Mouse (Mus musculus) brain, embryonic 18.5 days (tissue): ENCODE measurements around the gene Fancf.

ENCODE experiments used
- DNase-seq: peaks from one replicate; pipeline ENCODE4 v3.0.0-alpha.2; 2012; ENCODE audit warnings: low read depth, low spot score

Gene Fancf

GRCm38 (mm10) chr7:51862097-51862492, at the start of gene Fancf:
Gene Fancf, minus strand, starts transcription at chr7:51862267.
- DNase-seq, result peak; percentile 89

GRCm38 (mm10) chr7:51899066-51899465, 37.0 kb upstream of the Fancf start:
- no peak for DNase-seq

GRCm38 (mm10) chr7:51894939-51895338, 32.9 kb upstream of the Fancf start:
- DNase-seq, result no peak

- no peak for DNase-seq
Observed at GRCm38 (mm10) chr7:51894133-51894801, 32.2 kb upstream of the Fancf start.

GRCm38 (mm10) chr7:51893008-51893407, 30.9 kb upstream of the Fancf start:
- DNase-seq, result no peak

- DNase-seq, result no peak
Observed at GRCm38 (mm10) chr7:51892224-51892965, 30.3 kb upstream of the Fancf start.

GRCm38 (mm10) chr7:51889601-51890000, 27.5 kb upstream of the Fancf start:
- DNase-seq, result no peak

- no peak for DNase-seq
Observed at GRCm38 (mm10) chr7:51887678-51888567, 25.9 kb upstream of the Fancf start.

GRCm38 (mm10) chr7:51885345-51885744, 23.3 kb upstream of the Fancf start:
- no peak for DNase-seq

- DNase-seq, result no peak
Observed at GRCm38 (mm10) chr7:51880121-51880520, 18.1 kb upstream of the Fancf start.

GRCm38 (mm10) chr7:51879136-51879723, 17.2 kb upstream of the Fancf start:
- peak; percentile 49 for DNase-seq

- no peak for DNase-seq
Observed at GRCm38 (mm10) chr7:51878730-51879129, 16.7 kb upstream of the Fancf start.

- no peak for DNase-seq
Observed at GRCm38 (mm10) chr7:51876316-51876715, 14.2 kb upstream of the Fancf start.

GRCm38 (mm10) chr7:51872597-51872996, 10.5 kb upstream of the Fancf start:
- no peak for DNase-seq

- no peak for DNase-seq
Observed at GRCm38 (mm10) chr7:51872041-51872440, 10.0 kb upstream of the Fancf start.

GRCm38 (mm10) chr7:51867983-51868382, 5.9 kb upstream of the Fancf start:
- DNase-seq, result no peak

GRCm38 (mm10) chr7:51865336-51865735, 3.3 kb upstream of the Fancf start:
- no peak for DNase-seq

GRCm38 (mm10) chr7:51862842-51863241, 775 bp upstream of the Fancf start:
- no peak for DNase-seq

GRCm38 (mm10) chr7:51861250-51862096, 594 bp downstream of the Fancf start, which contains the start of gene Gas2:
Gene Gas2, plus strand, starts transcription at chr7:51862015.
- DNase-seq, result peak; percentile 80

- no peak for DNase-seq
Observed at GRCm38 (mm10) chr7:51851890-51852507, 10.1 kb downstream of the Fancf start.
